Mouse (Mus musculus): ENCODE measurements at regions not wholly inside any gene's neighbourhood (a gene's known extent, or its start where the extent isn't known, plus 50 kb on each side); places are given as distances from the start of the nearest gene placed in this dataset.

DNA sequence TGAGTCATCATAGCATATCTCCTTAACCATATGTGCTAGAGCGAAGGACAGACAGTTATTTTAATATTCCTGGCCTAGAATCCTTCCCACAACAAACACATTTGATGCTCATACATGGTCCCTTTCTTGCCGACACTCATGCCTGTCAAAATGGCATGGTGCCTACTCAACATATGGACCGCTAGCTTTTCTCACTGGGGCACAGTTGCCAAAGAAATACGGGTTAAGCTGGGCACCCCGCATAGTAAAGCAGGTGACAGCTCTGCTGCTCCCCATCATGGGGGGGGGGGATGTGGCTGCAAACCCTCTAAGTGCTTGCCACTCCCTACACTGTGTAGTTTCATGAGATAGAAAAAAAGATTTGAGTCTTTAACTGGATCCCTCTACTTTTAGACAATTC lies 90.7 kb upstream of the Galnt5 start:
- DNase-seq (ENCODE audit: low read depth, low spot score) = peak; percentile 61

DNA sequence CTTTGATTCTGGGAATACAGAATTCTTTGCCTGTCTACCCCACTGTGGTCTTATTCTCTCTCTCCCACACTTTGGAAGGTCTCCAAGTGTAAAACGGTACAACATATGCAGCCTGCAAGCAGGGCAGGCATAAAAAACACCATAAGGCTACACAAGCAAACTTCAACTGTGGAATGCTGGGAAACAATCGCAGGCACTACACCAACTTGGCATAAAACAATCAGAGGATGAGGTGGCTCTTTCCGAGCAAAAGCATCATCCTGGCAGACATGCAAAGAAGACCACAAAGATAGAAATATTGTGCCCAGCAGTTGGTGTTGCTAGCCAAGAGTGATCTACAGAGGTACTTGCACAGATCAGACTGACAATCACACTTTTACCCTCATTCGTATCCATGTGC lies 88.0 kb upstream of the Galnt5 start:
- peak; percentile 46 for DNase-seq (ENCODE audit: low read depth, low spot score)

- no peak for DNase-seq (ENCODE audit: low read depth, low spot score)
These were observed 81.2 kb upstream of the Galnt5 start for GRCm38 (mm10) chr2:57916375-57917023.

- no peak for DNase-seq (ENCODE audit: low read depth, low spot score)
These were observed 80.0 kb upstream of the Galnt5 start for GRCm38 (mm10) chr2:57917721-57918120.

GRCm38 (mm10) chr2:57919102-57919731 lies 78.5 kb upstream of the Galnt5 start:
- peak; percentile 52 for DNase-seq (ENCODE audit: low read depth, low spot score)

DNA sequence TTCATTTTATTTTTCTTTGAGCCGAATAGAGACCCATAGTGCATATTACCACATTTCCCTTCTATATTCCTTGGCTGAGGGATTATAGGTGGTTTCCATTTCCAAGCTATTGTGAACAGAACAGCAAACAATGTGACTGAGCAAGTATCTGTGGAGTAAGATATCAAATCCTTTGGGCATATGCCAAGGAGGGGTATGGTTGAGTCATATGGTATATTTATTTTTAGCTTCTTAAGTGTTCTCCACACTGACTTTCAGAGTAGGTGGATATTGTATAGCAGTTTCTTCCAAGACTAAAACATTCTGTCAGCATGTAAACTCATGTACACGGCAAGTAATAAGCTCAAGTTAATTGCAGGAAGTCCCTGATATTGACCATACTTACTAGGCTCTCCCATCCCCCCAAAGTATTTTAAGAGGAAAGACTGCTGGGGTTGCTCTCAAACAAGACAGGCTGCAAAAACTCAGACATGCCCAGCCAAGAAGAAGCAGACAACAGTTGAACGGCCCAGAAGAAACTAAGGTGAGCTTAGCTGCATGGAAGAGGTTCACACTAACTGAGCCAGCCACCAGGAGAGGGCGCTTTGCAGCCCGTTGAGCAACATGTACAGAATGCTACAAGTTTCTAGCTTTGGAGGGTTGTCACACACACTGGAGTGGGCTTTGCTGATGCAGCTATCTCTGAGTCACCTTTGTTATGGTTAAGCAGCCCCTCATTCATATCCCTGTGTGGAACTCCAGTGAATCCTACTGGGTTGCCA lies 63.4 kb upstream of the Galnt5 start:
- DNase-seq (ENCODE audit: low read depth, low spot score) = peak; percentile 58

Measured in telencephalon, adult 2 months (tissue).